8 mouse cellular contexts compared by ENCODE assay signal in genomic region chr11:77743966-77744365, GRCm38 (mm10). TPM values are rescaled to one million over a fixed set of nuclear protein-coding genes. Genes with fewer than 3 reads are reported as not detected.
DNase-seq lines count a peak whose midpoint lies in the region; ATAC-seq and TF ChIP-seq lines count a peak whose summit lies in the region.

No protein-coding gene starts in this region.

- no peak for ATAC-seq in kidney, embryonic 15.5 days (replicated peaks; ENCODE audit: low FRiP score)
- 0 out of 2 replicates have a peak, but pooled peaks have one; percentile 45 for ATAC-seq in liver, embryonic 11.5 days (replicated peaks; ENCODE audit: low FRiP score)
- no peak for ATAC-seq in midbrain, embryonic 13.5 days

- no peaks in the 10 kb centered on the region for H3K36me3 ChIP-seq in kidney, adult 2 months (ENCODE audit: control insufficient read depth, insufficient read depth, low read length)
- H3K36me3 ChIP-seq in kidney, embryonic 15.5 days, result no peaks in the 10 kb centered on the region
- no peaks in the 10 kb centered on the region for H3K36me3 ChIP-seq in liver, embryonic 11.5 days (ENCODE audit: control insufficient read depth, insufficient read depth, low read length)
- H3K36me3 ChIP-seq in midbrain, embryonic 13.5 days, result no peaks in the 10 kb centered on the region

- no peaks in the 10 kb centered on the region for H3K9me3 ChIP-seq in kidney, embryonic 15.5 days (replicated peaks)
- H3K9me3 ChIP-seq in liver, embryonic 11.5 days (ENCODE audit: control insufficient read depth, low read length), result no peaks in the 10 kb centered on the region
- no peaks in the 10 kb centered on the region for H3K9me3 ChIP-seq in midbrain, embryonic 13.5 days

- TF ChIP-seq POLR2A in kidney, adult 2 months (IDR thresholded peaks at IDR 0.05; ENCODE audit: low read depth, low read length), result no peak

- H3K4me1 ChIP-seq in kidney, adult 2 months (ENCODE audit: control insufficient read depth, insufficient read depth, low read length), result no peaks in the 10 kb centered on the region
- no peaks in the 10 kb centered on the region for H3K4me1 ChIP-seq in kidney, embryonic 15.5 days
- H3K4me1 ChIP-seq in liver, embryonic 11.5 days (replicated peaks; ENCODE audit: control insufficient read depth, insufficient read depth, low read length), result peaks cover 9% of the 10 kb centered on the region
- no peaks in the 10 kb centered on the region for H3K4me1 ChIP-seq in midbrain, embryonic 13.5 days (replicated peaks)

- no peak overlapping the region for H3K4me3 ChIP-seq in kidney, adult 2 months (ENCODE audit: insufficient read depth, low read depth, low read length)
- no peak overlapping the region for H3K4me3 ChIP-seq in kidney, embryonic 15.5 days (replicated peaks)
- no peak overlapping the region for H3K4me3 ChIP-seq in liver, embryonic 11.5 days (ENCODE audit: low read depth, low read length)
- H3K4me3 ChIP-seq in midbrain, embryonic 13.5 days (replicated peaks), result no peak overlapping the region

- no peaks in the 10 kb centered on the region for H3K27me3 ChIP-seq in kidney, adult 2 months (replicated peaks; ENCODE audit: control insufficient read depth, insufficient read depth, low read length)
- no peaks in the 10 kb centered on the region for H3K27me3 ChIP-seq in kidney, embryonic 15.5 days
- H3K27me3 ChIP-seq in liver, embryonic 11.5 days (replicated peaks; ENCODE audit: control insufficient read depth, insufficient read depth, low read length), result no peaks in the 10 kb centered on the region
- H3K27me3 ChIP-seq in midbrain, embryonic 13.5 days, result no peaks in the 10 kb centered on the region

- no peak overlapping the region for H3K27ac ChIP-seq in kidney, adult 2 months (ENCODE audit: insufficient read depth, low read depth, low read length)
- no peak overlapping the region for H3K27ac ChIP-seq in kidney, embryonic 15.5 days
- no peak overlapping the region for H3K27ac ChIP-seq in liver, embryonic 11.5 days (ENCODE audit: low read depth, low read length)
- no peak overlapping the region for H3K27ac ChIP-seq in midbrain, embryonic 13.5 days

- DNase-seq in kidney, adult 2 months, result peak; percentile 73
- DNase-seq in ES-CJ7 (ENCODE audit: low read depth, low spot score) (peak; percentile 69), MN1 (ENCODE audit: low spot score) (no peak)
- DNase-seq in cerebellum, adult 9-10 months, result peak; percentile 45
- DNase-seq in liver, embryonic 11.5 days (ENCODE audit: low spot score), result no peak
- peak; percentile 63 to 69 for DNase-seq in thymus, postnatal 36 days

- TF ChIP-seq CTCF in kidney, adult 2 months (conservative IDR thresholded peaks at IDR 0.05; ENCODE audit: insufficient read depth, insufficient read length, low read depth, low read length), result peak; percentile 83

- no peak overlapping the region for H3K4me2 ChIP-seq in kidney, embryonic 15.5 days
- no peak overlapping the region for H3K4me2 ChIP-seq in liver, embryonic 11.5 days
- H3K4me2 ChIP-seq in midbrain, embryonic 13.5 days (replicated peaks), result no peak overlapping the region

- no peak overlapping the region for H3K9ac ChIP-seq in kidney, embryonic 15.5 days
- H3K9ac ChIP-seq in liver, embryonic 11.5 days (ENCODE audit: low read depth, low read length), result no peak overlapping the region
- H3K9ac ChIP-seq in midbrain, embryonic 13.5 days (replicated peaks), result no peak overlapping the region

- WGBS in kidney, adult 2 months, result 16% methylated on average over 6 of the region's 6 CpGs
- WGBS in kidney, embryonic 15.5 days, result 38% methylated on average over 6 of the region's 6 CpGs
- 33% methylated on average over 6 of the region's 6 CpGs for WGBS in liver, embryonic 11.5 days
- WGBS in midbrain, embryonic 13.5 days, result 39% methylated on average over 6 of the region's 6 CpGs

RNA-seq across cellular contexts. Expression of gene Cryba1, which starts 18.9 kb away (rescaled TPM):
- polyA plus RNA-seq in kidney, adult 2 months (2012; rRNA removed), result not detected in 2 replicates
- not detected in 2 replicates for polyA plus RNA-seq in kidney, embryonic 15.5 days (2015; fragmentation: Nextera tagmentation; extraction: Ambion mirVana)
- polyA plus RNA-seq in liver, embryonic 11.5 days (2014; fragmentation: Nextera tagmentation; extraction: Ambion mirVana), result not detected in 2 replicates
- polyA plus RNA-seq in midbrain, embryonic 13.5 days (2015; fragmentation: Nextera tagmentation; extraction: Ambion mirVana), result 1.2 and 1.4 TPM in 2 replicates

RNA-seq across cellular contexts. Expression of gene Myo18a, which starts 19.1 kb away (rescaled TPM):
- 92.0 and 93.1 TPM in 2 replicates for polyA plus RNA-seq in kidney, adult 2 months (2012; rRNA removed)
- polyA plus RNA-seq in kidney, embryonic 15.5 days (2015; fragmentation: Nextera tagmentation; extraction: Ambion mirVana), result 30.4 and 31.8 TPM in 2 replicates
- polyA plus RNA-seq in liver, embryonic 11.5 days (2014; fragmentation: Nextera tagmentation; extraction: Ambion mirVana), result 37.1 and 38.3 TPM in 2 replicates
- polyA plus RNA-seq in midbrain, embryonic 13.5 days (2015; fragmentation: Nextera tagmentation; extraction: Ambion mirVana), result 53.2 and 54.4 TPM in 2 replicates

RNA-seq across cellular contexts. Expression of gene Gm10277, which starts 43.6 kb away (rescaled TPM):
- polyA plus RNA-seq in kidney, adult 2 months (2012; rRNA removed), result 0.04 TPM in 1 of 2 replicates, not detected in the other
- 1.5 and 2.3 TPM in 2 replicates for polyA plus RNA-seq in kidney, embryonic 15.5 days (2015; fragmentation: Nextera tagmentation; extraction: Ambion mirVana)
- polyA plus RNA-seq in liver, embryonic 11.5 days (2014; fragmentation: Nextera tagmentation; extraction: Ambion mirVana), result 1.5 and 2.0 TPM in 2 replicates
- 2.9 and 3.4 TPM in 2 replicates for polyA plus RNA-seq in midbrain, embryonic 13.5 days (2015; fragmentation: Nextera tagmentation; extraction: Ambion mirVana)

RNA-seq across cellular contexts. Expression of gene Nufip2, which starts 58.0 kb away (rescaled TPM):
- polyA plus RNA-seq in kidney, adult 2 months (2012; rRNA removed), result 10.8 and 13.5 TPM in 2 replicates
- polyA plus RNA-seq in kidney, embryonic 15.5 days (2015; fragmentation: Nextera tagmentation; extraction: Ambion mirVana), result 4.0 and 5.2 TPM in 2 replicates
- polyA plus RNA-seq in liver, embryonic 11.5 days (2014; fragmentation: Nextera tagmentation; extraction: Ambion mirVana), result 4.6 and 5.3 TPM in 2 replicates
- polyA plus RNA-seq in midbrain, embryonic 13.5 days (2015; fragmentation: Nextera tagmentation; extraction: Ambion mirVana), result 3.8 and 4.9 TPM in 2 replicates

Comparison
In these comparisons a context has a peak if more than half of its experiments do, and no peak if none do; other contexts are left out.
1. DNase-seq: peak in kidney, adult 2 months (single experiment), ES-CJ7 (single experiment), cerebellum, adult 9-10 months (single experiment) and thymus, postnatal 36 days (2 of 2); none in liver, embryonic 11.5 days (single experiment) and MN1 (single experiment).